Mouse (Mus musculus) embryonic facial prominence, embryonic 11.5 days (tissue): ENCODE measurements around the gene Etnk1. TPM values are rescaled to one million over a fixed set of nuclear protein-coding genes. Genes with fewer than 3 reads are reported as not detected.
A peak's percentile ranks its signal among the peaks of the same experiment; 100 is the strongest.

Experiments
- ATAC-seq: fragments of 200-750 bp; cut with Nextera tagmentation; replicated peaks from 2 replicates; pipeline ENCODE4 v1.8.0; 2017; ENCODE audit warnings: low read depth; ENCODE audit not compliant: insufficient number of reproducible peaks, low FRiP score, low TSS enrichment
- DNase-seq: peaks from one replicate; pipeline ENCODE4 v3.0.0-alpha.2; 2015; ENCODE audit warnings: low spot score
- H3K27ac ChIP-seq: fragments of 300-500 bp; sonication (generic); replicated peaks from 2 replicates; pipeline ENCODE4 v1.5.1; 2014; ENCODE audit warnings: mild to moderate bottlenecking, low read depth, low read length, control low read depth
- H3K27me3 ChIP-seq: fragments of 300-500 bp; sonication (generic); 2 replicates; pipeline ENCODE4 v1.6.1; 2014; ENCODE audit warnings: mild to moderate bottlenecking, low read length, moderate library complexity, mixed read lengths; ENCODE audit not compliant: control insufficient read depth, insufficient read depth
- H3K36me3 ChIP-seq: fragments of 300-500 bp; sonication (generic); replicated peaks from 2 replicates; pipeline ENCODE4 v1.6.1; 2014; ENCODE audit warnings: low read depth, mild to moderate bottlenecking, low read length, moderate library complexity, mixed read lengths; ENCODE audit not compliant: control insufficient read depth, insufficient read depth
- H3K4me1 ChIP-seq: fragments of 300-500 bp; sonication (generic); 2 replicates; pipeline ENCODE4 v1.6.1; 2014; ENCODE audit warnings: low read length, mixed read lengths; ENCODE audit not compliant: control insufficient read depth, insufficient read depth
- H3K4me2 ChIP-seq: fragments of 300-500 bp; sonication (generic); 2 replicates; pipeline ENCODE4 v1.6.1; 2014; ENCODE audit warnings: low read depth, mild to moderate bottlenecking, control low read depth, low read length, moderate library complexity
- H3K4me3 ChIP-seq: fragments of 300-500 bp; sonication (generic); 2 replicates; pipeline ENCODE4 v1.5.1; 2014; ENCODE audit warnings: low read depth, low read length, control low read depth
- H3K9ac ChIP-seq: fragments of 300-500 bp; sonication (generic); replicated peaks from 2 replicates; pipeline ENCODE4 v1.6.1; 2014; ENCODE audit warnings: mild to moderate bottlenecking, control low read depth, low read length
- H3K9me3 ChIP-seq: fragments of 300-500 bp; sonication (generic); replicated peaks from 2 replicates; pipeline ENCODE4 v1.6.1; 2016; ENCODE audit warnings: mild to moderate bottlenecking, low read length, inconsistent platforms, mixed read lengths; ENCODE audit not compliant: control insufficient read depth
- WGBS: fragments of 180-500 bp; shearing (Covaris S2); extraction: QIAGEN DNeasy Blood & Tissue Kit; methylation state at CpG from one replicate; pipeline ENCODE4 v1.1.7; 2014; 5-methylcytosine and 5-hydroxymethylcytosine counted together
- polyA plus RNA-seq: library from polyadenylated mRNA; unstranded; fragments of >200 nt; fragmentation: Nextera tagmentation; extraction: Ambion mirVana; gene quantifications from 2 replicates; pipeline ENCODE4 v1.2.1, GENCODE M21; 2014

Gene Etnk1
- polyA plus RNA-seq = 26.7 and 27.3 TPM in 2 replicates

DNA sequence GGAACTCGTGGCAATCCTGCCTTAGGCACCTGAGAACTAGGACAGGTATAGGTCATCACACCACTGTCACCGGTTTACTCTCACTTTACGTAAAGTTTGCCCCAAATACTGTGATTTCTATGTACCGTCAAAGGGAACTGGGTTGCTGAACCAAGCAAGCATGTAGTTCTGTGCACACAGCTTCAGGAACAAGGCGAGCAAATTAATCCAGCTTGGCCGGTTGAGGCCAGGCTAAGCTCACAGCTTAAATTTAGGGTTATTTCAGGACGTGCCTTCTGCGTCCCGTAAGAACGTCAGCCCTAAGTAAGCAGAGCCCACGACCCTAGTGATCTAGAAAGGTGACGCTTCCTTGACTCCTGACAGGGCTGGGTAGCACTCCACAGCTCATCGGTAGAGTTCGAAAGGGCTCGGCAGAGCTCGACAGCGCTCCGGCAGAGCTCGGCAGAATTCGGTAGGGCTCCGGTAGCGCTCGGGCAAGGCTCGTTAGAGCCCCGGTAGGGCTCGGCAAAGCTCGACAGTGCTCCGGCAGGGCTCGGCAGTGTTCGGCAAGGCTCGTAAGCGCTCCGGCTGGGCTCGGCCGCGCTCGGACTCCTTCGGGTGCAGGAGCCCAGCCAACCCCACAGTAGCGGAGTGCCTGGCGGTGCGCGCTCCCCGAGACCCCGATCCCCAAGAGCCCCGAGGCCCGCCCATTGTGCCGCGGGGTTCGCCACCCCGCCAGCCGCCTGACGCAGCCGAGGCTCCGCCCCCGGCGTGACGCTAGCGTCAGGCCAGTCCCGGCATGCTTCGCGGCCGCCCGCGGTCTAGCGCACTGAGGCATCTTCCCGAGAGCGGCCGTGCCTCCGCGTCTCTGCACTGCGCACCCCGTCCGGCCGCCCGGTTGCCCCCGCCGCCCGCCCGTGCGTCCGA, at the start of gene Etnk1:
Gene Etnk1 (plus strand): TSS at position 770 of the 906 bp plus-strand sequence.
- Histone ChIP-seq H3K27me3 (no peaks in the 10 kb centered on the region), H3K36me3 (no peaks in the 10 kb centered on the region), H3K4me3 (peak within 1 kb of the TSS; percentile 82), H3K9me3 (no peaks in the 10 kb centered on the region), H3K4me1 (no peaks in the 10 kb centered on the region), H3K4me2 (peak within 1 kb of the TSS; percentile 92), H3K27ac (peak within 1 kb of the TSS; percentile 73), H3K9ac (peak within 1 kb of the TSS; percentile 87)
- ATAC-seq (peak; percentile 93), DNase-seq (peak; percentile 94)
- WGBS = under 1% methylated on average over 77 of the region's 81 CpGs

- H3K27me3 ChIP-seq = no peaks in the 10 kb centered on the region
- H3K9ac ChIP-seq = no peak overlapping the region
- H3K4me3 ChIP-seq = no peak overlapping the region
- DNase-seq (no peak), ATAC-seq (no peak)
- H3K27ac ChIP-seq = no peak overlapping the region
- H3K4me2 ChIP-seq = no peak overlapping the region
- H3K4me1 ChIP-seq = no peaks in the 10 kb centered on the region
- H3K36me3 ChIP-seq = no peaks in the 10 kb centered on the region
- WGBS = 90% methylated on average over 6 of the region's 6 CpGs
- H3K9me3 ChIP-seq = no peaks in the 10 kb centered on the region
These were observed 47.7 kb upstream of the Etnk1 start for GRCm38 (mm10) chr6:143119325-143119724.

- DNase-seq = no peak
- H3K36me3 ChIP-seq = no peaks in the 10 kb centered on the region
- ATAC-seq = no peak
These were observed 41.3 kb upstream of the Etnk1 start for GRCm38 (mm10) chr6:143125721-143126120.

DNA sequence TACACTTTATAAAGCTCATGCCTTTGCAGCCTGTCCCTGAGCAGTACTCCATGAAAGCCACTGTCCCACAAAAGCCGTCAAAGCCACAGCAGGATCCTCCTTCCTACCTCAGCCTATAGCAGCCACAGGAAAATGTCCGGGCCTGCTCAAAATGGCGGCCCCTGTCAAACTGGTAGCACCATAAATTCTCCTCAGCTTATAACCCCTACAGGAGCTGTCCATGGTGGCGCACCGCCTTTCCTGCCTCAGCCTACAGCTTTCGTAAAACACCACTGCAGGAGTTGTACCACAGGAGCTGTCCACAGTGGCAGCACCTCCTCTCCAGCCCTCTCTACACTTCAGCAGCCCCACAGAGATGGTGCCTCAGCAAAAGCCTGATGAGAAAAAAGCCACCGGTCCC, 37.6 kb upstream of the Etnk1 start:
- H3K9ac ChIP-seq = no peak overlapping the region
- H3K4me1 ChIP-seq = no peaks in the 10 kb centered on the region
- H3K4me3 ChIP-seq = no peak overlapping the region
- no peaks in the 10 kb centered on the region for H3K36me3 ChIP-seq
- no peak for ATAC-seq
- H3K27ac ChIP-seq = no peak overlapping the region
- no peaks in the 10 kb centered on the region for H3K9me3 ChIP-seq
- WGBS = 89% methylated on average over 7 of the region's 7 CpGs
- no peak for DNase-seq
- H3K4me2 ChIP-seq = no peak overlapping the region
- no peaks in the 10 kb centered on the region for H3K27me3 ChIP-seq

More at GRCm38 (mm10) chr6:143125721-143126120, 41.3 kb upstream of the Etnk1 start:
- no peaks in the 10 kb centered on the region for H3K4me1 ChIP-seq
- no peaks in the 10 kb centered on the region for H3K27me3 ChIP-seq
- H3K27ac ChIP-seq = no peak overlapping the region
- no peaks in the 10 kb centered on the region for H3K9me3 ChIP-seq
- H3K4me2 ChIP-seq = no peak overlapping the region
- H3K9ac ChIP-seq = no peak overlapping the region
- no peak overlapping the region for H3K4me3 ChIP-seq

DNA sequence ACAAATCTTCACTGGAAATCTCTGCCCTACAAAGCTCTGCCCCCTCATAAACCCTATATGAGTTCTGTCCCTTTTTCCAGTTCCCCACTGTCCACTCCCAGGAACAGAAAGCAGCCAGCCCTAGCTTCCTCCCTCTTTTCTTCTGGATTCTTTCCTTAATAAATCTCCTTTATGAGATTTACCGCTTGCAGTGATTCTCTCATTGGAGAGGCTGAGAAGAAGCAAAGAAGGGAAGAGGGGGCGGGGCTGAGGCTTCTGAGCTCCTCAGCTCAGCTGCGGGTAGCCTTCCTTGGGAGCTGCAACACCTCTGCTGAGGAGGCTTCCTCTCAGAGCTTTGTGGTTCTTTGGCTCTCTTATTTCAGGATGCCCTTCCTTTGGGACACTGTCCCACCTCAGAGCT, 37.1 kb upstream of the Etnk1 start:
- 80% methylated on average over 3 of the region's 3 CpGs for WGBS
- H3K4me2 ChIP-seq = no peak overlapping the region
- no peaks in the 10 kb centered on the region for H3K9me3 ChIP-seq
- H3K4me1 ChIP-seq = no peaks in the 10 kb centered on the region
- no peak overlapping the region for H3K27ac ChIP-seq
- no peak overlapping the region for H3K9ac ChIP-seq
- no peak for ATAC-seq
- no peak for DNase-seq
- no peak overlapping the region for H3K4me3 ChIP-seq
- no peaks in the 10 kb centered on the region for H3K27me3 ChIP-seq
- no peaks in the 10 kb centered on the region for H3K36me3 ChIP-seq

DNA sequence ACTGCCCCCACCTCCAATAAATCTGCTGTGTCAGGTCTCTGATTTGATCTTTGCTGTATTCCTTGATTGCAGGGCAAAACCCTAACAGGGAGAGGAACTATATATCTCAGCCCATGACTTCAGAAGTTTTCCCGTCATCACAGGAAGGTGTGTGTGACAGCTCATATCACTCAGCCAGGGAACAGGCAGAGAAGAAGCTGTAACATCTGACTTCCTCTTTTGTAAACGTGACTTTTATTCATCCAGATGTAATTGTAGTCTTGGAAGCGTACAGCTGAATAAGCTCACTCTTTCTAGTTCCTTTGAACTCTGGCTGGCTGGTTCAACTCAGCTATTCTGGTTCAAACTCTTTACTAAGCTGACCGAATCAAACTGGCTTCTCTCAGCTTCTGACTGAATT, 36.6 kb upstream of the Etnk1 start:
- no peak overlapping the region for H3K4me3 ChIP-seq
- no peaks in the 10 kb centered on the region for H3K27me3 ChIP-seq
- H3K27ac ChIP-seq = no peak overlapping the region
- ATAC-seq (no peak), DNase-seq (no peak)
- no peaks in the 10 kb centered on the region for H3K4me1 ChIP-seq
- no peaks in the 10 kb centered on the region for H3K36me3 ChIP-seq
- WGBS = 77% methylated on average over 4 of the region's 4 CpGs
- H3K4me2 ChIP-seq = no peak overlapping the region
- H3K9ac ChIP-seq = no peak overlapping the region
- no peaks in the 10 kb centered on the region for H3K9me3 ChIP-seq

- WGBS = 72% methylated on average over 6 of the region's 6 CpGs
- no peak for DNase-seq
These were observed 34.9 kb upstream of the Etnk1 start for GRCm38 (mm10) chr6:143131895-143132652.

DNA sequence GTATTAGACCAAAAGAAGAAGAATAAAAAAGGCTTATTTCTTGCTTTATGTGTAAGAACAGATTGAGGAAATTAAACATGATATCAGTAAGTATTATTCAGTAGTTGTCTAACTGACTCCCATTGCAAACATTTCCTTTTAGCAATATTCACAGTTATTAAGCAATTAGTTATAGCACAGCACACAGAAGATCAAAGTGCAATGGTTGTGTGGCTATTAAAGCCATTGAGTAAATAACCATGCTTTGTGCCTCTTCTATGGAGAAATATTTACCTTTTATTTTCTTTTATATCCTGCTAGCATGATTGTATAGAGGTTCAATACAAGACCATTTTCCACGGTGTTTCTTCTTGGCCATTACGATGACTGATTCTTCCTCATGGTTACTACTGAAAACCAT, 33.9 kb upstream of the Etnk1 start:
- DNase-seq (no peak), ATAC-seq (no peak)
- no peaks in the 10 kb centered on the region for H3K4me1 ChIP-seq
- no peak overlapping the region for H3K27ac ChIP-seq
- H3K27me3 ChIP-seq = no peaks in the 10 kb centered on the region
- H3K4me2 ChIP-seq = no peak overlapping the region
- no peaks in the 10 kb centered on the region for H3K36me3 ChIP-seq
- H3K9me3 ChIP-seq = no peaks in the 10 kb centered on the region
- no peak overlapping the region for H3K4me3 ChIP-seq
- no peak overlapping the region for H3K9ac ChIP-seq
- WGBS = 96% methylated on average over 2 of the region's 2 CpGs

More at GRCm38 (mm10) chr6:143131895-143132652, 34.9 kb upstream of the Etnk1 start:
- no peak overlapping the region for H3K27ac ChIP-seq
- H3K9ac ChIP-seq = no peak overlapping the region
- H3K4me1 ChIP-seq = no peaks in the 10 kb centered on the region
- no peaks in the 10 kb centered on the region for H3K27me3 ChIP-seq
- no peak overlapping the region for H3K4me2 ChIP-seq
- H3K9me3 ChIP-seq = no peaks in the 10 kb centered on the region
- H3K36me3 ChIP-seq = no peaks in the 10 kb centered on the region
- H3K4me3 ChIP-seq = no peak overlapping the region
- ATAC-seq = no peak
